Mouse (Mus musculus): Measurements from ENCODE around the gene Arhgap32.
A peak's percentile ranks its signal among the peaks of the same experiment; 100 is the strongest.

DNA sequence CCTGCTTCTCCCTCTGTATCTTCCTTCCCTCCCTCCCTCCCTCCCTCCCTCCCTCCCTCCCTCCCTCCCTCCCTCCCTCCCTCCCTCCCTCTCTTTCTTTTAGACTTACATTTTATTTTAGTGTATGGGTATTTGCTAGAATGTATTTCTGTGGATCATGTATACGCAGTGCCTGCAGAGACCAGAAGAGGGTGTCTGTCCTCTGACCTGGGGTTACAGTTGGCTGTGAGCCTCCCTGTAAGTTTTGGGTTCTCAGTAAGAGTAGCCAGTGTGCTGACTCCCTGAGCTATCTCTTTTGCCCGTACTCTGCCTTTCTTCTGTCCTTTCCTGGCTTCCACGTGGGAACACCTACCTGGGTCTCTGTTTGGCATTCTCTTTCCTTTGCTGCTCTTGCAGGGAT lies 27.1 kb upstream of the Arhgap32 start:
- TF ChIP-seq CTCF (IDR thresholded peaks at IDR 0.05; ENCODE audit: borderline replicate concordance, extremely low read depth, insufficient read depth, insufficient read length): 0 out of 2 replicates have a peak, but pooled peaks have one; percentile 3
- no peak for TF ChIP-seq POLR2A (IDR thresholded peaks at IDR 0.05; ENCODE audit: borderline replicate concordance, extremely low read depth, insufficient read depth, insufficient read length, poor library complexity, severe bottlenecking)
